7 mouse cellular contexts compared by ENCODE assay signal in genomic region chr19:37374941-37375754, GRCm38 (mm10). TPM values are rescaled to one million over a fixed set of nuclear protein-coding genes. Genes with fewer than 3 reads are reported as not detected.
DNase-seq lines count a peak whose midpoint lies in the region; ATAC-seq and TF ChIP-seq lines count a peak whose summit lies in the region.

No protein-coding gene starts in this region.

- H3K36me3 ChIP-seq in megakaryocyte, embryonic 14.5 days (replicated peaks; ENCODE audit: low read length) = no peaks in the 10 kb centered on the region
- H3K36me3 ChIP-seq in hindbrain, embryonic 12.5 days = no peaks in the 10 kb centered on the region
- H3K36me3 ChIP-seq in midbrain, embryonic 11.5 days (ENCODE audit: control insufficient read depth, insufficient read depth, low read length) = no peaks in the 10 kb centered on the region

- WGBS in hindbrain, embryonic 12.5 days = 25% methylated on average over 7 of the region's 7 CpGs
- WGBS in midbrain, embryonic 11.5 days = 26% methylated on average over 7 of the region's 7 CpGs

- H3K4me1 ChIP-seq in megakaryocyte, embryonic 14.5 days = peaks cover 47% of the 10 kb centered on the region
- peaks cover 18% of the 10 kb centered on the region for H3K4me1 ChIP-seq in hindbrain, embryonic 12.5 days
- H3K4me1 ChIP-seq in midbrain, embryonic 11.5 days (ENCODE audit: control insufficient read depth, insufficient read depth, low read length) = peaks cover 11% of the 10 kb centered on the region

- H3K4me3 ChIP-seq in megakaryocyte, embryonic 14.5 days (replicated peaks) = peak overlapping the region; percentile 96
- H3K4me3 ChIP-seq in hindbrain, embryonic 12.5 days = peak overlapping the region; percentile 77
- H3K4me3 ChIP-seq in midbrain, embryonic 11.5 days (ENCODE audit: low read depth, low read length) = peak overlapping the region; percentile 76

- H3K27me3 ChIP-seq in megakaryocyte, embryonic 14.5 days (replicated peaks) = no peaks in the 10 kb centered on the region
- H3K27me3 ChIP-seq in hindbrain, embryonic 12.5 days = no peaks in the 10 kb centered on the region
- no peaks in the 10 kb centered on the region for H3K27me3 ChIP-seq in midbrain, embryonic 11.5 days (ENCODE audit: control insufficient read depth, insufficient read depth, low read length)

- DNase-seq in brain, embryonic 14.5 days (ENCODE audit: low read depth) = peak; percentile 31
- DNase-seq in midbrain, embryonic 11.5 days (ENCODE audit: low spot score, missing footprints) = peak; percentile 86
- no peak for DNase-seq in left cerebral cortex, adult 11 months (ENCODE audit: low spot score)
- no peak for DNase-seq in cerebellum, adult 8-10 months

- peak overlapping the region; percentile 68 for H3K4me2 ChIP-seq in hindbrain, embryonic 12.5 days (replicated peaks)
- H3K4me2 ChIP-seq in midbrain, embryonic 11.5 days = peak overlapping the region; percentile 50

- peak overlapping the region; percentile 91 for H3K27ac ChIP-seq in hindbrain, embryonic 12.5 days
- H3K27ac ChIP-seq in midbrain, embryonic 11.5 days (ENCODE audit: low read depth, low read length) = peak overlapping the region; percentile 55

- no peaks in the 10 kb centered on the region for H3K9me3 ChIP-seq in megakaryocyte, embryonic 14.5 days
- no peaks in the 10 kb centered on the region for H3K9me3 ChIP-seq in hindbrain, embryonic 12.5 days (replicated peaks)
- no peaks in the 10 kb centered on the region for H3K9me3 ChIP-seq in midbrain, embryonic 11.5 days (ENCODE audit: control insufficient read depth, low read length)

- no peak for TF ChIP-seq CTCF in brain, embryonic 14.5 days (IDR thresholded peaks at IDR 0.05; ENCODE audit: borderline replicate concordance, extremely low read depth, insufficient read depth, insufficient read length)

- H3K9ac ChIP-seq in hindbrain, embryonic 12.5 days = peak overlapping the region; percentile 70
- H3K9ac ChIP-seq in midbrain, embryonic 11.5 days (ENCODE audit: low read length) = peak overlapping the region; percentile 69

- ATAC-seq in megakaryocyte, adult 5-6 weeks (ENCODE audit: poor library complexity, severe bottlenecking) = no peak
- ATAC-seq in hindbrain, embryonic 12.5 days (ENCODE audit: low FRiP score) = peak; percentile 1; the same call in 1 of the 2 replicates
- no peak for ATAC-seq in midbrain, embryonic 11.5 days (ENCODE audit: low FRiP score)

- no peak for TF ChIP-seq POLR2A in brain, embryonic 14.5 days (IDR thresholded peaks at IDR 0.05; ENCODE audit: borderline replicate concordance, extremely low read depth, insufficient read depth, insufficient read length, poor library complexity, severe bottlenecking)

RNA-seq across cellular contexts. Expression of gene Kif11, which starts 1.1 kb away (rescaled TPM):
- 1.2 and 1.7 TPM in 2 replicates for polyA plus RNA-seq in megakaryocyte, embryonic 14.5 days (2012; ENCODE audit: insufficient read depth, low replicate concordance)
- 128 and 136 TPM in 2 replicates for total RNA-seq in megakaryocyte, adult 5-6 weeks (2015)
- 223 and 233 TPM in 2 replicates for total RNA-seq in megakaryocyte, adult 5-6 weeks (2017)
- 18.5 and 28.8 TPM in 2 replicates for polyA plus RNA-seq in brain, embryonic 14.5 days (2012; rRNA removed)
- polyA plus RNA-seq in hindbrain, embryonic 12.5 days (2016; fragmentation: Nextera tagmentation; extraction: Ambion mirVana) = 50.3 and 54.2 TPM in 2 replicates
- 97.6 and 114 TPM in 2 replicates for polyA plus RNA-seq in midbrain, embryonic 11.5 days (2014; fragmentation: Nextera tagmentation; extraction: Ambion mirVana)

RNA-seq across cellular contexts. Expression of gene Ide, which starts 37.5 kb away (rescaled TPM):
- 4.4 TPM in 1 of 2 replicates, not detected in the other for polyA plus RNA-seq in megakaryocyte, embryonic 14.5 days (2012; ENCODE audit: insufficient read depth, low replicate concordance)
- 41.2 and 47.1 TPM in 2 replicates for total RNA-seq in megakaryocyte, adult 5-6 weeks (2015)
- 32.2 and 45.0 TPM in 2 replicates for total RNA-seq in megakaryocyte, adult 5-6 weeks (2017)
- 18.9 and 24.7 TPM in 2 replicates for polyA plus RNA-seq in brain, embryonic 14.5 days (2012; rRNA removed)
- polyA plus RNA-seq in hindbrain, embryonic 12.5 days (2016; fragmentation: Nextera tagmentation; extraction: Ambion mirVana) = 44.0 and 45.4 TPM in 2 replicates
- polyA plus RNA-seq in midbrain, embryonic 11.5 days (2014; fragmentation: Nextera tagmentation; extraction: Ambion mirVana) = 59.8 and 65.3 TPM in 2 replicates

RNA-seq across cellular contexts. Expression of gene Hhex, which starts 59.5 kb away (rescaled TPM):
- 42.5 and 99.2 TPM in 2 replicates for polyA plus RNA-seq in megakaryocyte, embryonic 14.5 days (2012; ENCODE audit: insufficient read depth, low replicate concordance)
- 113 and 118 TPM in 2 replicates for total RNA-seq in megakaryocyte, adult 5-6 weeks (2015)
- total RNA-seq in megakaryocyte, adult 5-6 weeks (2017) = 26.5 and 34.9 TPM in 2 replicates
- 1.8 and 2.7 TPM in 2 replicates for polyA plus RNA-seq in brain, embryonic 14.5 days (2012; rRNA removed)
- 7.2 and 9.2 TPM in 2 replicates for polyA plus RNA-seq in hindbrain, embryonic 12.5 days (2016; fragmentation: Nextera tagmentation; extraction: Ambion mirVana)
- polyA plus RNA-seq in midbrain, embryonic 11.5 days (2014; fragmentation: Nextera tagmentation; extraction: Ambion mirVana) = 4.5 and 5.4 TPM in 2 replicates

Comparison
In these comparisons a context has a peak if more than half of its experiments do, and no peak if none do; other contexts are left out.
1. DNase-seq: peak in brain, embryonic 14.5 days (single experiment) and midbrain, embryonic 11.5 days (single experiment); none in left cerebral cortex, adult 11 months (single experiment) and cerebellum, adult 8-10 months (single experiment).
2. Peak in every context shown above with its lines, with median percentiles within 50 percentile points of each other: H3K4me3 ChIP-seq.